Mouse (Mus musculus) ovary, postnatal 10 days (tissue): Measurements from ENCODE around the gene Iqsec3.
A peak's percentile ranks its signal among the peaks of the same experiment; 100 is the strongest.

Experiments
- DNase-seq: peaks from one replicate; pipeline ENCODE4 v3.0.0; 2022; ENCODE audit warnings: low spot score

Iqsec3 gene

GRCm38 (mm10) chr6:121473093-121473821, at the start of gene Iqsec3:
Gene Iqsec3, minus strand, starts transcription at chr6:121473678.
- DNase-seq = peak; percentile 99

- no peak for DNase-seq
Measured at GRCm38 (mm10) chr6:121522106-121522705, 48.7 kb upstream of the Iqsec3 start.

- no peak for DNase-seq
Measured at GRCm38 (mm10) chr6:121521030-121521429, 47.6 kb upstream of the Iqsec3 start.

GRCm38 (mm10) chr6:121519896-121520295, 46.4 kb upstream of the Iqsec3 start:
- no peak for DNase-seq

DNA sequence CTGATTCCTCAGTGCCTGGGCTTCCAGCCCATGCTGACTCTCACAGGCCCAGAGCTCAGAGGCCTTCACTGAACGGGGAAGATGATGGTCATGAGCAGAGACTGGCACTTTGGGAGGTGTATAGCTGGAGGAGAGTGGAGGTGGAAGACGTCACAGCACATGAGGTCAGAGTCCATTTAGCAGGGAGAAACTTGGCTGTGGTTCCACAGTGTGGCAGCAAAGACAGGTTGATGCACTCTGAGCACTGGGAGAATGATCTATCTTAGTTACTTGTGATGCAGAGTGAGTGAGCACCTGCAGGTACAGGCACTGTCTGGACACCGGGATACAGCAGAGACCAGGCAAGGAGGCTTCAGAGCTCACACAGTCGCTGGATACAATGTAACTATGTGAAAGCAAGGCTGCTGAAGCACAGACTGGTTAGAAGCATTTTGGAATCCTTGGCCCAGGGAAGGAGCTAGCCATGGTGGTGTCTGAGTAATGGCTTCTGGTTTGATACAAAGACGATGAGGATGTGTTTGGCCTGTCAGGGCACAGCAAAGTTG, 45.9 kb upstream of the Iqsec3 start:
- no peak for DNase-seq

DNA sequence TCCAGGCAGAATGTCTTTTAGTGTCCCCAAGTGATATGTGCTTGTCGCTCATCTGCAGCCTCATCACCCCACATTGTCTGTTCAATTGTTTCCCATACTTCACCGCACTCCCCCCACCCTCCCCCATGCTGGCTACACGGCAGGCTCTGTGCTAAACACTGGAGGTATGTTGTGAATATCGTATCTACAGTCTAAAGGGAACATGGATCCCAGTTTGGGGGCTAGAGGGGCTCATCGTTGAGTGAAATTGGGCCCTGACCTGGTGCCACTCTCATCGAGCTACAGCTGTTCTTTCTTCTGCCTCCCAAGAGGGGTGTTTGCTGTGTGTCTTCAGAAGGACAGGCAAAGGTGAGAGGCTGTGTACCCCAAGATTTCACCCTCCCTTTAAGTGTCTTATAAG, 44.2 kb upstream of the Iqsec3 start:
- DNase-seq = no peak

DNA sequence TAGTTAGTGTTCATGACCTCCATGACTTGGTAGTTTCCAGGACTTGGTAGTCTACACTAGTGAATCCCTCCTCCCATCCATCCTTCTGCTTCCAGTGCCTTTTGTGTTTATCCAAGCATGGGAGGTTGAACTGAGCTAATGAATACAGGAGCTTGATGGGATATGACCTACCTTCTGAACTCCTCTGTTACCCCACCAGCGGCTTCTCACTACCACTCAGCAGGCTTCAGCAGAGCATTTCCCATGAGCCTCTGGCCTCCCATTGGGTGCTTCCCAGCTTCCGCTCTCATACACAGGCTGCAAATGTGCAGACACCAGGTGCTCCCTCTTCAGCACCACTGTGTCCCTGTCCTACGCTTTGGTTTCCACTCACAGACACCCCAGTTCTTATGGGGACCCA, 36.9 kb upstream of the Iqsec3 start:
- no peak for DNase-seq

DNA sequence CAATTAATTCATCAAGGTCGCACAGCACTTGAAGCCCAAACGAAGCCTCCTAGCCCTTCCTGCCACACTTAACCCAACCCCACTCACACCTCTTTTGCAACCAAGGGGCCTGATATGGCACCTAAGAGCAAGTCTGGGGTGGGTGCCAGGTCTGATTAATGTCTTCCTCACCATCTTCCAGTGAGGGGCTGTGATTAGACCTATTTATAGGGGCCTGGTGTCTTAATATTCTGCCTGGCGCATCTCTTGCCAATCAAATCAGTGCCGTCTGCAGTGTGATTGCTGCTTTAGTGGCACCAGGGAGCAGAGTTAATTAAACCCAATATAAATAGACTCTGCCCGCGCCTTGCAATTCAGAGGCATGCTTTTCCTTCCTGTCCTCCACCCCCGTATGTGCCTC, 36.4 kb upstream of the Iqsec3 start:
- no peak for DNase-seq

DNA sequence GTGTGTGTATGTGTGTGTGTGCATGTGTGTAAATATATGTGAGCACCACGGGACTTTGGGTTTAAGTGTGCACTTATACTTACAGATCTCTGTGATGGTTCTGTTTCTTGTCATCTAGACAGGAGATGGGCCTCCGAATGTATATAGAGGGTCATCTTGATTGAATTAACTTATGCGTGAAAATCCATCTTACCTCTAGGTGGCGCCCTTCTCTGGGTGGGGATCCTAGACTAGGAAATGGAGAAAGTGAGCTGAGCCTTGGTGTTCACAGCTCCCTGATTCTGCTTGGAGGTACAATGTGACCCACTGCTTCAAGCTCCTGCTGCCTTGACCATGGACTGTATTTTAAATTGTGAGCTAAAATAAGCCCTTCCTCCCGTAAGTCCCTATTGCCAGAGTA, 34.8 kb upstream of the Iqsec3 start:
- DNase-seq = no peak

DNA sequence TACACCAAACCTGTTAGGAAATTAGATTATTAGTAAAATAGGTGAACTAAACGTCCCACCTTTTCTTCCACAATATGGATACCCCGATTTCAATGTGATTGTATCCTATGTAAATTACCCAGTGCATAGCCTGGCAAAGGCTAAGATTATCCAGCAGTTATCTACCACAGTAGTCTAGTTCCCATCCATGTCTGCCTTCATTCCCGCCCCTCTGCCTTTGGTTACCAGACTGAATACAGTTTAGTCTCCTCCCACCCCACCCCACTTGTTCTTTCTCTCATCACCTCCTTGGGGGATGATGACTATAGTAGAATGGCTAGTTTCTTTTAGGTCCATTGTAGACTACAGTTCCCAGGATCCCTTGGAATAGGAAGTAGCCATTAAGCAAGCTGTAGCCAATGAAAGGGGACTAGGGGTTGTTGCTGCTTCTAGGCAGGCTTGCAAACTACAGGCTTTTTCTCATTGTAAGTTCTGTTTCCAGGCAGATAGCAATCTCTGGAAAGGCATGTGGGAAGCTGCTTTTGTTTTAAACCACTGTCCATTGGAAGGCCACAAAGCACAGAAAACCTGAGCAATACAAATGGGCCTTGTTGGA, 27.7 kb upstream of the Iqsec3 start:
- DNase-seq = no peak

GRCm38 (mm10) chr6:121499856-121500255, 26.4 kb upstream of the Iqsec3 start:
- no peak for DNase-seq

- no peak for DNase-seq
Measured at GRCm38 (mm10) chr6:121498819-121499535, 25.5 kb upstream of the Iqsec3 start.

- no peak for DNase-seq
Measured at GRCm38 (mm10) chr6:121495606-121496005, 22.1 kb upstream of the Iqsec3 start.

DNA sequence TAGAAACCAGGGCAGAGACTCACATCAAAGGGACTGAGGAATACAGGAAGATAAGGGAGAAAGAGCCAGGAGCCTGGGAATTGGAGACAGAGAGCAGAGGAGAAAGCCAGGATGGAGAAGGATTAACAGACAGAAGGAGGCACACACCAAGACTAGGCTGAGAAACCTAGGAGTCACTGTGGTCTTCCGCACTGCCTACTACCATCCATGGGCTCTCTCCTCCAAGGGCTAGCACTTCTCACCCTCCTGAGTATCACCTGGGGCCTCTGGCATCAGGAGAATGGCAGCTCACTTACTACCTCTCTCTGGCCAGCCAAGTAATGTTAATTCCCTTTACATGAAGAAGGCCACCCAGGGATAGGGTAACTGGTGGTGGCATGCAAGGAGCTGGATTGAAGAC, 21.5 kb upstream of the Iqsec3 start:
- DNase-seq = no peak

DNA sequence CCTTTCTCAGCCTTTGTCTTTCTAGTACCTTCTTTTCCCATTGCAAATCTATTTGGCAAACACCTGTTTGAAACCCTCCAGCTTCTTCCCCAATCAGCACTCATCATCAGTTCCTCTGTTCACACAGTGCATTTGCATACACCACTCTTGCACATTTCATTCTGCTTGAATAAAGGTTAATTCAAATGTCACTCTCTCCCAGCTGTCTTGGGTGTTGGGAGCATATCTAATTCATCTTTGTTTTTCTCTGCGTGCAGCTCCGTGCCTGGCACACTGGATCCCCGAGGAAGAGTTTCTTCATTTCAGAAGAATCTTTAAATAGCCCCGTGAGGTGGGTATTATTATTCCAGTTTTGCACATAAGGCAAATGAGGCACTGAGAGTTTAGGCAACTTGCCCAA, 20.8 kb upstream of the Iqsec3 start:
- DNase-seq = no peak

- DNase-seq = no peak
Measured at GRCm38 (mm10) chr6:121491339-121491738, 17.9 kb upstream of the Iqsec3 start.

GRCm38 (mm10) chr6:121472273-121472672, 1.2 kb downstream of the Iqsec3 start:
- DNase-seq = no peak

- no peak for DNase-seq
Measured at GRCm38 (mm10) chr6:121468235-121468634, 5.2 kb downstream of the Iqsec3 start.

DNA sequence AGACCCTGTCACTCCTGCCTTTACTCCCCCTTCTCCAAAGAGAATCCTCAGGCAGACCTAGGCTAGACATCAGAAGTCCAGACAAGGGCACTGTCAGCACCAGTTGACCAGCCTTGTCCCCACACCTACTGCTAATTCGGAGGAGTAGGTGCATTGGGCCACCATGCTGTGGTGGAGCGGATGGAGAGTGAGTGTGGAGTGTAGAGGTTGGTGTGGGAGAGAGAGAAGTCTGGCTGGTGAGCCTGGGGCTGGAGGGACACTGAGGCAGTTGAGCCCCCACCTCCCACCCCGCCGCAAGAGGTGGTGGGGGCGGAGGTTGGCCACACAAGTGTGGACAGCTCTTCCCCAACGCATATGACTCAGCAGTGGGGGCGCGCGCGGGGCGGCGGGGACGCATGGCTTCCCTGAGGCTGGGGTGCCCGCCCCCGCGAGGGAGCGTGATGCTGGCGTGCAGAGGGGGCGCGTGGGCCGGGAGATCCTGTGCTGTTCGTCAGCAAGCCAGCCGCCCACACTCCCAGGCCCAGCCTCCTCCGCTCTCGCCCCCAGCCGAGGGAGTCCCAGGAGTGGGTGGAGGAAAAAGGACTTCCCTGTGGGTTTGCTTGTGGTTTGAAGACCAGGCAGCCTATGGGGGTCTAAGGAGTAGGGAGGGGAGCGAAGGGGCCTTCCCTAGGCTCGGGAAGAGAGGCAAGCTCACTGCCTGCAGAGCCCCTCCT, 10.7 kb downstream of the Iqsec3 start:
- DNase-seq = no peak

- no peak for DNase-seq
Measured at GRCm38 (mm10) chr6:121457381-121457780, 16.1 kb downstream of the Iqsec3 start.

- DNase-seq = no peak
Measured at GRCm38 (mm10) chr6:121456651-121457050, 16.8 kb downstream of the Iqsec3 start.
